Mouse (Mus musculus) MEL (cell line): ENCODE data around the gene Ap2a1. TPM values are rescaled to one million over a fixed set of nuclear protein-coding genes. Genes with fewer than 3 reads are reported as not detected.

Experiments
- DNase-seq: peaks from one replicate; pipeline ENCODE4 v3.0.0; 2011; ENCODE audit warnings: low read depth, low spot score
- H3K27ac ChIP-seq: 2 replicates; pipeline ENCODE4 v1.5.1; 2012; ENCODE audit warnings: low read depth, mild to moderate bottlenecking, control low read depth, low read length, moderate library complexity; ENCODE audit not compliant: control insufficient read depth
- H3K27me3 ChIP-seq, 2 experiments: fragments of 150-350 bp in 1 of 2; sonication (generic) in 1 of 2; 2 replicates each; pipeline ENCODE4 v1.6.1; 2012; ENCODE audit warnings: low read length in 2 of 2, mild to moderate bottlenecking in 2 of 2, improper control_type of control experiment in 1 of 2, moderate library complexity in 1 of 2; ENCODE audit not compliant: insufficient read depth in 2 of 2, control insufficient read depth in 1 of 2
- H3K36me3 ChIP-seq, 2 experiments: 2 replicates each; pipeline ENCODE4 v1.6.1; 2012 to 2014; ENCODE audit warnings: low read length in 2 of 2, improper control_type of control experiment in 1 of 2, inconsistent platforms in 1 of 2, mild to moderate bottlenecking in 1 of 2; ENCODE audit not compliant: insufficient read depth in 2 of 2, control insufficient read depth in 1 of 2
- H3K4me1 ChIP-seq, 2 experiments: fragments of 150-350 bp in 1 of 2; sonication (generic) in 1 of 2; 2 replicates each; pipeline ENCODE4 v1.6.1; 2012; ENCODE audit warnings: low read length in 2 of 2, improper control_type of control experiment in 1 of 2, mild to moderate bottlenecking in 1 of 2; ENCODE audit not compliant: insufficient read depth in 2 of 2, control insufficient read depth in 1 of 2
- H3K4me3 ChIP-seq, 2 experiments: fragments of 150-350 bp in 1 of 2; sonication (generic) in 1 of 2; 2 replicates each; pipeline ENCODE4 v1.5.1; 2012; ENCODE audit warnings: low read depth in 2 of 2, low read length in 2 of 2, mild to moderate bottlenecking in 2 of 2, moderate library complexity in 2 of 2, control low read depth in 1 of 2, improper control_type of control experiment in 1 of 2; ENCODE audit not compliant: control insufficient read depth in 1 of 2, insufficient read depth in 1 of 2
- H3K79me2 ChIP-seq: 2 replicates; pipeline ENCODE4 v1.6.1; 2012; ENCODE audit warnings: mild to moderate bottlenecking, low read length, moderate library complexity; ENCODE audit not compliant: control insufficient read depth, poor library complexity, insufficient read depth
- H3K9ac ChIP-seq: 2 replicates; pipeline ENCODE4 v1.6.1; 2012; ENCODE audit warnings: low read depth, mild to moderate bottlenecking, control low read depth, low read length, moderate library complexity; ENCODE audit not compliant: control insufficient read depth, poor library complexity, severe bottlenecking
- H3K9me3 ChIP-seq: fragments of 150-350 bp; sonication (generic); replicated peaks from 2 replicates; pipeline ENCODE4 v1.6.1; 2012; ENCODE audit warnings: mild to moderate bottlenecking, low read length, improper control_type of control experiment, moderate library complexity; ENCODE audit not compliant: insufficient read depth
- BHLHE40 ChIP-seq: IDR thresholded peaks from 2 replicates; pipeline ENCODE4 v1.6.1; 2012; ENCODE audit warnings: low read depth, mild to moderate bottlenecking, inconsistent platforms, low read length, improper control_type of control experiment, borderline replicate concordance
- CHD1 ChIP-seq: IDR thresholded peaks from 2 replicates; pipeline ENCODE4 v1.6.1; 2012; ENCODE audit warnings: low read depth, mild to moderate bottlenecking, inconsistent platforms, low read length, improper control_type of control experiment
- EP300 ChIP-seq, 2 experiments: IDR thresholded peaks; 2 replicates each; pipeline ENCODE4 v1.6.1; 2011; ENCODE audit warnings: improper control_type of control experiment in 2 of 2, low read length in 2 of 2, low read depth in 1 of 2, mild to moderate bottlenecking in 1 of 2
- GATA1 ChIP-seq: IDR thresholded peaks from 2 replicates; pipeline ENCODE4 v1.6.1; 2011; ENCODE audit warnings: low read depth, low read length, improper control_type of control experiment
- JUND ChIP-seq: IDR thresholded peaks from 2 replicates; pipeline ENCODE4 v1.6.1; 2011; ENCODE audit warnings: low read depth, mild to moderate bottlenecking, improper control_type of control experiment, low read length
- KAT2A ChIP-seq: conservative IDR thresholded peaks from 2 replicates; pipeline ENCODE4 v1.6.1; 2012; ENCODE audit warnings: low read depth, low read length, improper control_type of control experiment, inconsistent platforms
- MAX ChIP-seq: IDR thresholded peaks from 2 replicates; pipeline ENCODE4 v1.6.1; 2011; ENCODE audit warnings: low read length, improper control_type of control experiment
- MEF2A ChIP-seq: IDR thresholded peaks from 2 replicates; pipeline ENCODE4 v1.6.1; 2014; ENCODE audit warnings: low read depth, mild to moderate bottlenecking, inconsistent platforms, low read length, improper control_type of control experiment; ENCODE audit not compliant: poor library complexity, insufficient replicate concordance, severe bottlenecking; ENCODE audit errors: extremely low read depth
- MXI1 ChIP-seq: IDR thresholded peaks from 2 replicates; pipeline ENCODE4 v1.6.1; 2011; ENCODE audit warnings: mild to moderate bottlenecking, low read depth, low read length, improper control_type of control experiment
- MYB ChIP-seq: IDR thresholded peaks from 2 replicates; pipeline ENCODE4 v1.6.1; 2011; ENCODE audit warnings: mild to moderate bottlenecking, low read depth, low read length, improper control_type of control experiment
- MYC ChIP-seq: IDR thresholded peaks from 2 replicates; pipeline ENCODE4 v1.6.1; 2011; ENCODE audit warnings: low read depth, mild to moderate bottlenecking, low read length, improper control_type of control experiment, moderate library complexity
- NRF1 ChIP-seq: IDR thresholded peaks from 2 replicates; pipeline ENCODE4 v1.6.1; 2014; ENCODE audit warnings: low read depth, mild to moderate bottlenecking, inconsistent platforms, low read length, improper control_type of control experiment, moderate library complexity; ENCODE audit not compliant: poor library complexity, insufficient read depth, severe bottlenecking
- POLR2A ChIP-seq, 2 experiments: IDR thresholded peaks; 2 replicates each; pipeline ENCODE4 v1.6.1; 2011 to 2012; ENCODE audit warnings: low read length in 2 of 2, mild to moderate bottlenecking in 2 of 2, control low read depth in 1 of 2, improper control_type of control experiment in 1 of 2, low read depth in 1 of 2, moderate library complexity in 1 of 2; ENCODE audit not compliant: control insufficient read depth in 1 of 2, insufficient read depth in 1 of 2, poor library complexity in 1 of 2
- RCOR1 ChIP-seq: IDR thresholded peaks from 2 replicates; pipeline ENCODE4 v1.6.1; 2012; ENCODE audit warnings: low read depth, mild to moderate bottlenecking, inconsistent platforms, low read length, improper control_type of control experiment
- SMC3 ChIP-seq: IDR thresholded peaks from 2 replicates; pipeline ENCODE4 v1.6.1; 2011; ENCODE audit warnings: low read depth, low read length, improper control_type of control experiment
- TAL1 ChIP-seq: IDR thresholded peaks from 2 replicates; pipeline ENCODE4 v1.6.1; 2012; ENCODE audit warnings: mild to moderate bottlenecking, inconsistent platforms, low read length, moderate library complexity, mixed read lengths
- TCF12 ChIP-seq: IDR thresholded peaks from 2 replicates; pipeline ENCODE4 v1.6.1; 2014; ENCODE audit warnings: low read depth, mild to moderate bottlenecking, inconsistent platforms, low read length, improper control_type of control experiment, moderate library complexity
- UBTF ChIP-seq: IDR thresholded peaks from 2 replicates; pipeline ENCODE4 v1.6.1; 2012; ENCODE audit warnings: low read depth, mild to moderate bottlenecking, inconsistent platforms, low read length, improper control_type of control experiment, moderate library complexity, borderline replicate concordance; ENCODE audit not compliant: insufficient read depth
- USF2 ChIP-seq, 2 experiments: IDR thresholded peaks; 2 replicates each; pipeline ENCODE4 v1.6.1; 2011 to 2012; ENCODE audit warnings: improper control_type of control experiment in 2 of 2, low read length in 2 of 2, borderline replicate concordance in 1 of 2, inconsistent platforms in 1 of 2, low read depth in 1 of 2, mild to moderate bottlenecking in 1 of 2; ENCODE audit not compliant: insufficient read depth in 1 of 2
- ZC3H11A ChIP-seq: IDR thresholded peaks from 2 replicates; pipeline ENCODE4 v1.6.1; 2012; ENCODE audit warnings: low read depth, mild to moderate bottlenecking, inconsistent platforms, low read length, improper control_type of control experiment
- ZKSCAN1 ChIP-seq: IDR thresholded peaks from 2 replicates; pipeline ENCODE4 v1.6.1; 2012; ENCODE audit warnings: low read depth, mild to moderate bottlenecking, inconsistent platforms, low read length, improper control_type of control experiment, moderate library complexity
- ZMIZ1 ChIP-seq: IDR thresholded peaks from 2 replicates; pipeline ENCODE4 v1.6.1; 2012; ENCODE audit warnings: low read depth, mild to moderate bottlenecking, inconsistent platforms, low read length, improper control_type of control experiment, moderate library complexity
- polyA plus RNA-seq, 2 experiments: library from polyadenylated mRNA; stranded (reverse) in 1 of 2; unstranded in 1 of 2; fragments of >175 nt in 1 of 2; fragments of >200 nt in 1 of 2; gene quantifications; 2 replicates each; pipeline versions ENCODE4 v1.2.1 to v1.2.4; 2012; ENCODE audit warnings: low replicate concordance in 2 of 2, low read depth in 1 of 2; ENCODE audit not compliant: insufficient read length in 2 of 2, insufficient read depth in 1 of 2, missing spikeins in 1 of 2
- total RNA-seq: library from RNA; depleted of rRNA; stranded (reverse); fragments of 300-350 nt; gene quantifications from 2 replicates; pipeline ENCODE4 v1.2.3, GENCODE M21; 2012

The Ap2a1 gene
- total and polyA plus RNA-seq, 3 experiments = 54.0 to 107 (median 73.1) TPM

DNA sequence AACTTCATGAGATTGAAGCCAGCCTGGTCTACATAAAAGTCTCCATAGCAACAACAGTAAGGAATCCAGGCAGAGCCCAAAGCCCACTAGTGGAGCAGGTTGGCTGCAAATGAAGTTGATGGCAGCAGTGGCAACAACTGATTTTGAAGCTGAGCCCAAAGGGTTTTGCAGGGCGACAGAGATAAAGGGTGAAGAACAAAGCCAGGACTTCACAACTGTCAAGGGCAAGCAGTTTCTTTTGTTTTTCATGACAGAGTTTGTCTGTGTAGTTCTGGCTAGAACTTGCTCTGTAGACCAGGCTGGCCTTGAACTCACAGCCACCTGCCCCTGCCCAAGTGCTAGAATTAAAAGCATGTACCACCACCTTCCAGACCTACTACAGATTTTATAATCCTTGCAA, 58.1 kb downstream of the Ap2a1 start:
- Histone ChIP-seq H3K27ac (no peak overlapping the region), H3K4me3 (no peak overlapping the region), H3K27me3 (no peaks in the 10 kb centered on the region), H3K79me2 (peaks cover 9% of the 10 kb centered on the region), H3K9me3 (no peaks in the 10 kb centered on the region), H3K4me1 (peaks cover 3 to 4% of the 10 kb centered on the region in 2 experiments; a peak in 3 of 4 replicates), H3K9ac (no peak overlapping the region), H3K36me3 (no peaks in the 10 kb centered on the region)
- TF ChIP-seq NRF1 (no peak), MEF2A (no peak), TAL1 (no peak), ZC3H11A (no peak), KAT2A (no peak), EP300 (IDR thresholded peaks at IDR 0.05; ENCODE audit: low read depth in 1 of 2, low read length in 2 of 2) (no peak)
- DNase-seq = no peak

DNA sequence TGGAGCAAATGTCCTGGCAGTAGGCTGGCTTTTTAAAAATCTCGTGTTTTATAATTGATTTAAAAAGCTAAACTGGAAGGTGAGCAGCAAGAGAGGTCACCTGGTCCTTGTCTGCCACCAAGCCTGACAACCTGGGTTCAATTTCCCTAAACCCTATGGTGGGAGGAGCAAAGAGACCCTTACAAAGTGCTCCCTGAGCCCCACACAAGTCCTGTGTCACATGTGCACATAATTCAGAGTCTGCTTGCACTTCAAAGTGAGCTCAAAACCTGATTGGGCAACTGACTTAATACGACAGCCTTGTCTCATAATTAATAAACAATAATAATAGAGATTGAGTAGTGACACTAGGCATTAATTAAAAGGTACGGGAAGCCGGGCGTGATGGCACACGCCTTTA, 58.7 kb downstream of the Ap2a1 start:
- Histone ChIP-seq H3K27ac (no peak overlapping the region), H3K4me3 (peak overlapping the region in 1 of 2 experiments; percentile 71; a peak in 2 of 4 replicates), H3K4me1 (peaks cover 3 to 4% of the 10 kb centered on the region in 2 experiments; a peak in 3 of 4 replicates), H3K79me2 (peaks cover 9% of the 10 kb centered on the region), H3K27me3 (no peaks in the 10 kb centered on the region), H3K9ac (peak overlapping the region; percentile 53), H3K9me3 (no peaks in the 10 kb centered on the region), H3K36me3 (no peaks in the 10 kb centered on the region)
- DNase-seq = no peak
- TF ChIP-seq GATA1 = no peak
- TF ChIP-seq BHLHE40 = no peak
- TF ChIP-seq CHD1 = no peak

DNA sequence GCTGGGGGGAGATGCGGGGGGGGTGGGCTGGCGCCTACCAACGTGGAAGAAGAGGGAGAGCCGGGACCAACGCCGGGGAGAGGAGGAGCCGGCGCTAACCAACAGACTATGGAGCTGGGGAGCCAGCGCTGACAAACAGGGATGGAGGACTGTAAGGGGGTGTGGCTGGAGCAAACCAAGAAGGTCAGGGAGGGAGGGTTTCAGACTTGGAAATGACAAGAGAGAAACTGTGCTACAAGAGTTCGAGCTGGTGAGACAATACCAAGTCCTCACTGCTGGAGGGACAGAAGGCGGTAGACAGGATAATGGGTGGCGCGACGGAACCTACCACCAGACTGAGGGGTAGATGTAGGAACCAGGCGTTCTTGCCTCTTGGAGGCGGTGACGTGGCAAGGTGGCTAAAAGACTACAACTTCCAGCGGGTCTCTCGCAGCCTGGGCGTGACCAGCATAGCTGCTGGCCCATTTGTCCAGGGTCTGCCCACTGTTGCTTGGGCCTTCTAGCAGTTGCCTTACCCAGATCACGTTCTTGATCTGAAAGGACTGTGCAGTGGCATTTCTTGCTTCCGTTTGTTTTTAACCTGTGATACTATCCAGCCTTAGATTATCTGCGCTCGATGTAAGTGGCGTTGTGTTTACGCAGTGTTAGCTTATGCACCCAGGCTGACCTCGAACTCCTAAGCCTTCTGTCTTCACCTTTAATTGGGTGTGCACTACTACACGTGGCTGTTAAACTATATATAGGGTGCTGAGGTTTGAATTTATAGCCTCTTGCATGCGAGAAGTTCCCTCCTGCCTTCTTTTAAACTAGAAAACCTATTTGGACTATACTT, 59.4 kb downstream of the Ap2a1 start, which contains the start of gene Ptov1:
Gene Ptov1, minus strand, starts transcription at position 92 of the 832 bp plus-strand sequence.
- H3K36me3 ChIP-seq = no peaks in the 10 kb centered on the region
- no peaks in the 10 kb centered on the region for H3K9me3 ChIP-seq
- H3K4me1 ChIP-seq = peaks cover 3 to 4% of the 10 kb centered on the region in 2 experiments; a peak in 3 of 4 replicates
- H3K79me2 ChIP-seq = peaks cover 9% of the 10 kb centered on the region
- DNase-seq = peak; percentile 99
- H3K4me3 ChIP-seq = peak within 1 kb of the TSS; percentile 64 to 71
- peak within 1 kb of the TSS; percentile 67 for H3K27ac ChIP-seq
- peak within 1 kb of the TSS; percentile 82 for H3K9ac ChIP-seq
- H3K27me3 ChIP-seq = no peaks in the 10 kb centered on the region
- TF ChIP-seq TCF12 (peak; percentile 51), RCOR1 (peak; percentile 19; the same call in 1 of the 2 replicates), SMC3 (peak; percentile 19; the same call in 1 of the 2 replicates), POLR2A (IDR thresholded peaks at IDR 0.05; ENCODE audit: control insufficient read depth in 1 of 2, insufficient read depth in 1 of 2, low read depth in 1 of 2, low read length in 2 of 2, poor library complexity in 1 of 2) (peak; percentile 33 to 56; a peak in 1 of 4 replicates), MAX (peak; percentile 70), MXI1 (peak; percentile 73), JUND (no peak), KAT2A (peak; percentile 63; the same call in 1 of the 2 replicates), ZMIZ1 (no peak; the same call in 1 of the 2 replicates), MYB (no peak), BHLHE40 (peak; percentile 28), USF2 (IDR thresholded peaks at IDR 0.05; ENCODE audit: borderline replicate concordance in 1 of 2, insufficient read depth in 1 of 2, low read depth in 1 of 2, low read length in 2 of 2) (no peak), MYC (peak; percentile 72; the same call in 1 of the 2 replicates), NRF1 (no peak), ZKSCAN1 (no peak), UBTF (no peak)
